Mouse (Mus musculus) intestine, postnatal 0 days (tissue): ENCODE results near the gene Capzb. TPM values are rescaled to one million over a fixed set of nuclear protein-coding genes. Genes with fewer than 3 reads are reported as not detected.

Experiments
- ATAC-seq: fragments of 200-750 bp; cut with Nextera tagmentation; 2 replicates; pipeline ENCODE4 v1.8.0; 2017; ENCODE audit warnings: mild to moderate bottlenecking, moderate TSS enrichment, moderate library complexity
- H3K27ac ChIP-seq: fragments of 300-500 bp; sonication (generic); 2 replicates; pipeline ENCODE4 v1.5.1; 2014; ENCODE audit warnings: mild to moderate bottlenecking, low read depth, low read length, moderate library complexity
- H3K27me3 ChIP-seq: fragments of 300-500 bp; sonication (generic); replicated peaks from 2 replicates; pipeline ENCODE4 v1.6.1; 2014; ENCODE audit warnings: low read length, mixed read lengths; ENCODE audit not compliant: control insufficient read depth, insufficient read depth
- H3K36me3 ChIP-seq: fragments of 300-500 bp; sonication (generic); 2 replicates; pipeline ENCODE4 v1.6.1; 2014; ENCODE audit warnings: mild to moderate bottlenecking, moderate library complexity; ENCODE audit not compliant: control insufficient read depth, insufficient read depth
- H3K4me1 ChIP-seq: fragments of 300-500 bp; sonication (generic); replicated peaks from 2 replicates; pipeline ENCODE4 v1.6.1; 2014; ENCODE audit warnings: antibody characterized with exemption, low read length, mixed read lengths; ENCODE audit not compliant: control insufficient read depth, insufficient read depth
- H3K4me2 ChIP-seq: fragments of 300-500 bp; sonication (generic); replicated peaks from 2 replicates; pipeline ENCODE4 v1.6.1; 2014; ENCODE audit warnings: low read depth, mild to moderate bottlenecking, moderate library complexity
- H3K4me3 ChIP-seq: fragments of 300-500 bp; sonication (generic); 2 replicates; pipeline ENCODE4 v1.5.1; 2014; ENCODE audit warnings: low read depth, low read length
- H3K9ac ChIP-seq: fragments of 300-500 bp; sonication (generic); 2 replicates; pipeline ENCODE4 v1.6.1; 2014; ENCODE audit warnings: mild to moderate bottlenecking, low read depth, low read length
- H3K9me3 ChIP-seq: fragments of 300-500 bp; sonication (generic); 2 replicates; pipeline ENCODE4 v1.6.1; 2016; ENCODE audit warnings: mixed run types; ENCODE audit not compliant: control insufficient read depth
- CTCF ChIP-seq: sonication (generic); IDR thresholded peaks from 2 replicates; pipeline ENCODE4 v1.5.1; 2016; ENCODE audit warnings: low read depth, mild to moderate bottlenecking, control low read depth, antibody characterized with exemption, moderate library complexity
- WGBS: fragments of 180-500 bp; shearing (Covaris S2); extraction: QIAGEN DNeasy Blood & Tissue Kit; methylation state at CpG from one replicate; pipeline ENCODE4 v1.1.7; 2014; 5-methylcytosine and 5-hydroxymethylcytosine counted together
- polyA plus RNA-seq: library from polyadenylated mRNA; unstranded; fragments of >200 nt; fragmentation: Nextera tagmentation; extraction: Ambion mirVana; gene quantifications from 2 replicates; pipeline ENCODE4 v1.2.1, GENCODE M21; 2015

Gene Capzb
- polyA plus RNA-seq, 1 experiment from 2014 or later: 299 TPM

GRCm38 (mm10) chr4:139312632-139313031 is 119.9 kb downstream of the Capzb start:
- peak; percentile 74 for TF ChIP-seq CTCF
- H3K4me3 ChIP-seq: peak overlapping the region; percentile 85; the same call in 1 of the 2 replicates
- peak overlapping the region; percentile 91 for H3K27ac ChIP-seq
- 59% methylated on average over 4 of the region's 4 CpGs for WGBS
- no peak overlapping the region for H3K9ac ChIP-seq
- no peaks in the 10 kb centered on the region for H3K27me3 ChIP-seq
- peak overlapping the region; percentile 94 for H3K4me2 ChIP-seq
- ATAC-seq: no peak
- peaks cover 37% of the 10 kb centered on the region for H3K36me3 ChIP-seq
- no peaks in the 10 kb centered on the region for H3K9me3 ChIP-seq
- no peaks in the 10 kb centered on the region for H3K4me1 ChIP-seq

- Histone ChIP-seq H3K9me3 (no peaks in the 10 kb centered on the region), H3K27ac (no peak overlapping the region), H3K36me3 (peaks cover 56% of the 10 kb centered on the region), H3K4me2 (no peak overlapping the region), H3K4me1 (no peaks in the 10 kb centered on the region), H3K4me3 (no peak overlapping the region), H3K9ac (no peak overlapping the region), H3K27me3 (no peaks in the 10 kb centered on the region)
- WGBS: 88% methylated on average over 11 of the region's 11 CpGs
- TF ChIP-seq CTCF: no peak
- no peak for ATAC-seq
These were observed 125.8 kb downstream of the Capzb start for GRCm38 (mm10) chr4:139318449-139318848.

- Histone ChIP-seq H3K4me3 (no peak overlapping the region), H3K27me3 (no peaks in the 10 kb centered on the region), H3K4me1 (no peaks in the 10 kb centered on the region), H3K4me2 (no peak overlapping the region), H3K36me3 (peaks cover 45% of the 10 kb centered on the region), H3K9ac (no peak overlapping the region), H3K27ac (no peak overlapping the region), H3K9me3 (no peaks in the 10 kb centered on the region)
- 94% methylated on average over 4 of the region's 4 CpGs for WGBS
- ATAC-seq: no peak
- TF ChIP-seq CTCF: no peak
These were observed 127.0 kb downstream of the Capzb start for GRCm38 (mm10) chr4:139319740-139320139.

- ATAC-seq: peak; percentile 86
- WGBS: 5% methylated on average over 10 of the region's 10 CpGs
- no peak overlapping the region for H3K27ac ChIP-seq
- H3K4me1 ChIP-seq: 0 out of 2 replicates have a peak, but pooled peaks cover 2% of the 10 kb centered on the region
- H3K4me2 ChIP-seq: peak overlapping the region; percentile 67
- H3K9ac ChIP-seq: no peak overlapping the region
- H3K36me3 ChIP-seq: no peaks in the 10 kb centered on the region
- TF ChIP-seq CTCF: peak; percentile 87
- H3K9me3 ChIP-seq: no peaks in the 10 kb centered on the region
- no peaks in the 10 kb centered on the region for H3K27me3 ChIP-seq
- peak overlapping the region; percentile 34 for H3K4me3 ChIP-seq
These were observed 137.9 kb downstream of the Capzb start for GRCm38 (mm10) chr4:139330605-139331004.

- 23% methylated on average over 8 of the region's 9 CpGs for WGBS
- Histone ChIP-seq H3K4me1 (0 out of 2 replicates have a peak, but pooled peaks cover 2% of the 10 kb centered on the region), H3K27me3 (no peaks in the 10 kb centered on the region), H3K4me2 (no peak overlapping the region), H3K36me3 (no peaks in the 10 kb centered on the region), H3K9me3 (no peaks in the 10 kb centered on the region), H3K27ac (no peak overlapping the region), H3K9ac (no peak overlapping the region), H3K4me3 (no peak overlapping the region)
- ATAC-seq: peak; percentile 42; the same call in 1 of the 2 replicates
- TF ChIP-seq CTCF: no peak
These were observed 142.1 kb downstream of the Capzb start for GRCm38 (mm10) chr4:139334631-139335295.

- H3K27me3 ChIP-seq: no peaks in the 10 kb centered on the region
- TF ChIP-seq CTCF: no peak
- H3K27ac ChIP-seq: no peak overlapping the region
- H3K36me3 ChIP-seq: no peaks in the 10 kb centered on the region
- H3K9ac ChIP-seq: no peak overlapping the region
- 44% methylated on average over 7 of the region's 7 CpGs for WGBS
- no peak overlapping the region for H3K4me2 ChIP-seq
- 0 out of 2 replicates have a peak, but pooled peaks have one; percentile 13 for ATAC-seq
- H3K4me1 ChIP-seq: 0 out of 2 replicates have a peak, but pooled peaks cover 2% of the 10 kb centered on the region
- no peaks in the 10 kb centered on the region for H3K9me3 ChIP-seq
- no peak overlapping the region for H3K4me3 ChIP-seq
These were observed 142.8 kb downstream of the Capzb start for GRCm38 (mm10) chr4:139335507-139335906.
